Mouse (Mus musculus) MEL (cell line): Measurements from ENCODE around the gene Prdm1. TPM values are rescaled to one million over a fixed set of nuclear protein-coding genes. Genes with fewer than 3 reads are reported as not detected.

ENCODE experiments used
- DNase-seq: peaks from one replicate; pipeline ENCODE4 v3.0.0; 2011; ENCODE audit warnings: low read depth, low spot score
- H3K27ac ChIP-seq: 2 replicates; pipeline ENCODE4 v1.5.1; 2012; ENCODE audit warnings: low read depth, mild to moderate bottlenecking, control low read depth, low read length, moderate library complexity; ENCODE audit not compliant: control insufficient read depth
- H3K27me3 ChIP-seq, 2 experiments: fragments of 150-350 bp in 1 of 2; sonication (generic) in 1 of 2; 2 replicates each; pipeline ENCODE4 v1.6.1; 2012; ENCODE audit warnings: low read length in 2 of 2, mild to moderate bottlenecking in 2 of 2, improper control_type of control experiment in 1 of 2, moderate library complexity in 1 of 2; ENCODE audit not compliant: insufficient read depth in 2 of 2, control insufficient read depth in 1 of 2
- H3K36me3 ChIP-seq, 2 experiments: 2 replicates each; pipeline ENCODE4 v1.6.1; 2012 to 2014; ENCODE audit warnings: low read length in 2 of 2, improper control_type of control experiment in 1 of 2, inconsistent platforms in 1 of 2, mild to moderate bottlenecking in 1 of 2; ENCODE audit not compliant: insufficient read depth in 2 of 2, control insufficient read depth in 1 of 2
- H3K4me1 ChIP-seq, 2 experiments: fragments of 150-350 bp in 1 of 2; sonication (generic) in 1 of 2; 2 replicates each; pipeline ENCODE4 v1.6.1; 2012; ENCODE audit warnings: low read length in 2 of 2, improper control_type of control experiment in 1 of 2, mild to moderate bottlenecking in 1 of 2; ENCODE audit not compliant: insufficient read depth in 2 of 2, control insufficient read depth in 1 of 2
- H3K4me3 ChIP-seq, 2 experiments: fragments of 150-350 bp in 1 of 2; sonication (generic) in 1 of 2; 2 replicates each; pipeline ENCODE4 v1.5.1; 2012; ENCODE audit warnings: low read depth in 2 of 2, low read length in 2 of 2, mild to moderate bottlenecking in 2 of 2, moderate library complexity in 2 of 2, control low read depth in 1 of 2, improper control_type of control experiment in 1 of 2; ENCODE audit not compliant: control insufficient read depth in 1 of 2, insufficient read depth in 1 of 2
- H3K79me2 ChIP-seq: 2 replicates; pipeline ENCODE4 v1.6.1; 2012; ENCODE audit warnings: mild to moderate bottlenecking, low read length, moderate library complexity; ENCODE audit not compliant: control insufficient read depth, poor library complexity, insufficient read depth
- H3K9ac ChIP-seq: 2 replicates; pipeline ENCODE4 v1.6.1; 2012; ENCODE audit warnings: low read depth, mild to moderate bottlenecking, control low read depth, low read length, moderate library complexity; ENCODE audit not compliant: control insufficient read depth, poor library complexity, severe bottlenecking
- H3K9me3 ChIP-seq: fragments of 150-350 bp; sonication (generic); replicated peaks from 2 replicates; pipeline ENCODE4 v1.6.1; 2012; ENCODE audit warnings: mild to moderate bottlenecking, low read length, improper control_type of control experiment, moderate library complexity; ENCODE audit not compliant: insufficient read depth
- CHD2 ChIP-seq: IDR thresholded peaks from 2 replicates; pipeline ENCODE4 v1.6.1; 2011; ENCODE audit warnings: low read length, improper control_type of control experiment
- EP300 ChIP-seq, 2 experiments: IDR thresholded peaks; 2 replicates each; pipeline ENCODE4 v1.6.1; 2011; ENCODE audit warnings: improper control_type of control experiment in 2 of 2, low read length in 2 of 2, low read depth in 1 of 2, mild to moderate bottlenecking in 1 of 2
- ETS1 ChIP-seq: IDR thresholded peaks from 2 replicates; pipeline ENCODE4 v1.6.1; 2012; ENCODE audit warnings: low read depth, mild to moderate bottlenecking, inconsistent platforms, low read length, improper control_type of control experiment, moderate library complexity
- GABPA ChIP-seq: IDR thresholded peaks from 2 replicates; pipeline ENCODE4 v1.6.1; 2012; ENCODE audit warnings: low read depth, mild to moderate bottlenecking, inconsistent platforms, low read length, improper control_type of control experiment, moderate library complexity
- GATA1 ChIP-seq: IDR thresholded peaks from 2 replicates; pipeline ENCODE4 v1.6.1; 2011; ENCODE audit warnings: low read depth, low read length, improper control_type of control experiment
- MAFK ChIP-seq: IDR thresholded peaks from 2 replicates; pipeline ENCODE4 v1.6.1; 2011; ENCODE audit warnings: low read depth, mild to moderate bottlenecking, low read length, improper control_type of control experiment, borderline replicate concordance
- MAZ ChIP-seq: IDR thresholded peaks from 2 replicates; pipeline ENCODE4 v1.6.1; 2012; ENCODE audit warnings: low read depth, mild to moderate bottlenecking, inconsistent platforms, low read length, improper control_type of control experiment
- MYB ChIP-seq: IDR thresholded peaks from 2 replicates; pipeline ENCODE4 v1.6.1; 2011; ENCODE audit warnings: mild to moderate bottlenecking, low read depth, low read length, improper control_type of control experiment
- NELFE ChIP-seq: IDR thresholded peaks from 2 replicates; pipeline ENCODE4 v1.6.1; 2011; ENCODE audit warnings: low read depth, low read length, improper control_type of control experiment
- POLR2A ChIP-seq, 2 experiments: IDR thresholded peaks; 2 replicates each; pipeline ENCODE4 v1.6.1; 2011 to 2012; ENCODE audit warnings: low read length in 2 of 2, mild to moderate bottlenecking in 2 of 2, control low read depth in 1 of 2, improper control_type of control experiment in 1 of 2, low read depth in 1 of 2, moderate library complexity in 1 of 2; ENCODE audit not compliant: control insufficient read depth in 1 of 2, insufficient read depth in 1 of 2, poor library complexity in 1 of 2
- POLR2AphosphoS2 ChIP-seq: IDR thresholded peaks from 2 replicates; pipeline ENCODE4 v1.6.1; 2011; ENCODE audit warnings: low read length, improper control_type of control experiment
- POLR2AphosphoS5 ChIP-seq: IDR thresholded peaks from 2 replicates; pipeline ENCODE4 v1.6.1; 2012; ENCODE audit warnings: low read depth, borderline replicate concordance, mild to moderate bottlenecking, inconsistent platforms, low read length, moderate library complexity, mixed read lengths
- RCOR1 ChIP-seq: IDR thresholded peaks from 2 replicates; pipeline ENCODE4 v1.6.1; 2012; ENCODE audit warnings: low read depth, mild to moderate bottlenecking, inconsistent platforms, low read length, improper control_type of control experiment
- TCF12 ChIP-seq: IDR thresholded peaks from 2 replicates; pipeline ENCODE4 v1.6.1; 2014; ENCODE audit warnings: low read depth, mild to moderate bottlenecking, inconsistent platforms, low read length, improper control_type of control experiment, moderate library complexity
- UBTF ChIP-seq: IDR thresholded peaks from 2 replicates; pipeline ENCODE4 v1.6.1; 2012; ENCODE audit warnings: low read depth, mild to moderate bottlenecking, inconsistent platforms, low read length, improper control_type of control experiment, moderate library complexity, borderline replicate concordance; ENCODE audit not compliant: insufficient read depth
- USF1 ChIP-seq: IDR thresholded peaks from 2 replicates; pipeline ENCODE4 v1.6.1; 2014; ENCODE audit warnings: low read depth, mild to moderate bottlenecking, inconsistent platforms, low read length, improper control_type of control experiment, moderate library complexity
- USF2 ChIP-seq, 2 experiments: IDR thresholded peaks; 2 replicates each; pipeline ENCODE4 v1.6.1; 2011 to 2012; ENCODE audit warnings: improper control_type of control experiment in 2 of 2, low read length in 2 of 2, borderline replicate concordance in 1 of 2, inconsistent platforms in 1 of 2, low read depth in 1 of 2, mild to moderate bottlenecking in 1 of 2; ENCODE audit not compliant: insufficient read depth in 1 of 2
- ZMIZ1 ChIP-seq: IDR thresholded peaks from 2 replicates; pipeline ENCODE4 v1.6.1; 2012; ENCODE audit warnings: low read depth, mild to moderate bottlenecking, inconsistent platforms, low read length, improper control_type of control experiment, moderate library complexity
- ZNF384 ChIP-seq: IDR thresholded peaks from 2 replicates; pipeline ENCODE4 v1.6.1; 2012; ENCODE audit warnings: low read depth, mild to moderate bottlenecking, inconsistent platforms, low read length, improper control_type of control experiment
- polyA plus RNA-seq, 2 experiments: library from polyadenylated mRNA; stranded (reverse) in 1 of 2; unstranded in 1 of 2; fragments of >175 nt in 1 of 2; fragments of >200 nt in 1 of 2; gene quantifications; 2 replicates each; pipeline versions ENCODE4 v1.2.1 to v1.2.4; 2012; ENCODE audit warnings: low replicate concordance in 2 of 2, low read depth in 1 of 2; ENCODE audit not compliant: insufficient read length in 2 of 2, insufficient read depth in 1 of 2, missing spikeins in 1 of 2
- total RNA-seq: library from RNA; depleted of rRNA; stranded (reverse); fragments of 300-350 nt; gene quantifications from 2 replicates; pipeline ENCODE4 v1.2.3, GENCODE M21; 2012

Prdm1 gene
- total and polyA plus RNA-seq, 3 experiments = 0.14 TPM; not detected in 2

GRCm38 (mm10) chr10:44492815-44493525 is 35.3 kb downstream of the Prdm1 start:
- TF ChIP-seq MYB (no peak), ZNF384 (no peak; the same call in 1 of the 2 replicates), USF1 (no peak), TCF12 (no peak), UBTF (no peak)
- Histone ChIP-seq H3K79me2 (no peaks in the 10 kb centered on the region), H3K4me1 (no peaks in the 10 kb centered on the region), H3K27me3 (peaks cover 0 to 11% of the 10 kb centered on the region in 2 experiments; a peak in 3 of 4 replicates), H3K27ac (no peak overlapping the region), H3K9me3 (no peaks in the 10 kb centered on the region), H3K36me3 (no peaks in the 10 kb centered on the region), H3K9ac (no peak overlapping the region), H3K4me3 (no peak overlapping the region)
- DNase-seq = no peak

GRCm38 (mm10) chr10:44490899-44491422 is 37.3 kb downstream of the Prdm1 start:
- H3K79me2 ChIP-seq = no peaks in the 10 kb centered on the region
- no peak overlapping the region for H3K9ac ChIP-seq
- H3K36me3 ChIP-seq = no peaks in the 10 kb centered on the region
- DNase-seq = no peak
- no peaks in the 10 kb centered on the region for H3K9me3 ChIP-seq
- no peak overlapping the region for H3K4me3 ChIP-seq
- no peaks in the 10 kb centered on the region for H3K4me1 ChIP-seq
- H3K27me3 ChIP-seq = peaks cover 0 to under 1% of the 10 kb centered on the region in 2 experiments; a peak in 2 of 4 replicates
- no peak overlapping the region for H3K27ac ChIP-seq
- TF ChIP-seq POLR2AphosphoS2 = no peak
- TF ChIP-seq ZMIZ1 = no peak
- TF ChIP-seq MAFK = no peak
- TF ChIP-seq CHD2 = no peak
- no peak for TF ChIP-seq NELFE
- TF ChIP-seq POLR2AphosphoS5 = no peak
- TF ChIP-seq MAZ = no peak
- no peak for TF ChIP-seq GABPA
- no peak for TF ChIP-seq TCF12
- TF ChIP-seq ETS1 = no peak
- no peak for TF ChIP-seq USF2 (IDR thresholded peaks at IDR 0.05; ENCODE audit: borderline replicate concordance in 1 of 2, insufficient read depth in 1 of 2, low read depth in 1 of 2, low read length in 2 of 2)
- TF ChIP-seq EP300 (IDR thresholded peaks at IDR 0.05; ENCODE audit: low read depth in 1 of 2, low read length in 2 of 2) = no peak
- no peak for TF ChIP-seq RCOR1
- no peak for TF ChIP-seq UBTF
- TF ChIP-seq GATA1 = no peak
- no peak for TF ChIP-seq MYB
- TF ChIP-seq POLR2A (IDR thresholded peaks at IDR 0.05; ENCODE audit: control insufficient read depth in 1 of 2, insufficient read depth in 1 of 2, low read depth in 1 of 2, low read length in 2 of 2, poor library complexity in 1 of 2) = no peak
